Mouse (Mus musculus) cerebellum, adult 8-10 months (tissue): ENCODE results near the gene Slc4a8.
"Not testable (repeated sequence)": the region's sequence is repeated elsewhere in the genome, so short reads cannot be mapped to it uniquely, and the experiment has no call there.

Experiments
- DNase-seq: peaks from one replicate; pipeline ENCODE4 v3.0.0; 2022

The Slc4a8 gene

GRCm38 (mm10) chr15:100775189-100776166 is 13.9 kb downstream of the Slc4a8 start:
- no peak for DNase-seq

- DNase-seq: no peak
These were observed 14.9 kb downstream of the Slc4a8 start for GRCm38 (mm10) chr15:100776424-100776823.

GRCm38 (mm10) chr15:100777020-100778016 is 15.8 kb downstream of the Slc4a8 start:
- DNase-seq: no peak

- no peak for DNase-seq
These were observed 18.3 kb downstream of the Slc4a8 start for GRCm38 (mm10) chr15:100779896-100780295.

GRCm38 (mm10) chr15:100783244-100783987 is 21.9 kb downstream of the Slc4a8 start:
- no peak for DNase-seq

- DNase-seq: no peak
These were observed 28.7 kb downstream of the Slc4a8 start for GRCm38 (mm10) chr15:100790219-100790618.

- DNase-seq: no peak
These were observed 30.8 kb downstream of the Slc4a8 start for GRCm38 (mm10) chr15:100792324-100792723.

- no peak for DNase-seq
These were observed 39.4 kb downstream of the Slc4a8 start for GRCm38 (mm10) chr15:100800914-100801313.

GRCm38 (mm10) chr15:100808062-100808461 is 46.5 kb downstream of the Slc4a8 start:
- no peak for DNase-seq

- no peak for DNase-seq
These were observed 46.9 kb downstream of the Slc4a8 start for GRCm38 (mm10) chr15:100808484-100808883.

GRCm38 (mm10) chr15:100810243-100810642 is 48.7 kb downstream of the Slc4a8 start:
- no peak for DNase-seq

GRCm38 (mm10) chr15:100813501-100813900 is 52.0 kb downstream of the Slc4a8 start:
- DNase-seq: no peak

- no peak for DNase-seq
These were observed 52.5 kb downstream of the Slc4a8 start for GRCm38 (mm10) chr15:100814066-100814465.

GRCm38 (mm10) chr15:100815310-100815709 is 53.8 kb downstream of the Slc4a8 start:
- DNase-seq: no peak

- DNase-seq: no peak
These were observed 57.3 kb downstream of the Slc4a8 start for GRCm38 (mm10) chr15:100818860-100819259.

GRCm38 (mm10) chr15:100821824-100822223 is 60.3 kb downstream of the Slc4a8 start:
- DNase-seq: no peak

- not testable (repeated sequence) for DNase-seq
These were observed 60.8 kb downstream of the Slc4a8 start for GRCm38 (mm10) chr15:100822370-100822769.

- DNase-seq: no peak
These were observed 63.8 kb downstream of the Slc4a8 start for GRCm38 (mm10) chr15:100825249-100825856.

- DNase-seq: no peak
These were observed 64.5 kb downstream of the Slc4a8 start for GRCm38 (mm10) chr15:100826076-100826475.

GRCm38 (mm10) chr15:100829775-100830174 is 68.2 kb downstream of the Slc4a8 start:
- DNase-seq: no peak

- no peak for DNase-seq
These were observed 69.1 kb downstream of the Slc4a8 start for GRCm38 (mm10) chr15:100830682-100831081.

- no peak for DNase-seq
These were observed 70.6 kb downstream of the Slc4a8 start for GRCm38 (mm10) chr15:100832144-100832543.
